Mouse (Mus musculus): Measurements from ENCODE around the gene Celf5. TPM values are rescaled to one million over a fixed set of nuclear protein-coding genes. Genes with fewer than 3 reads are reported as not detected.
A peak's percentile ranks its signal among the peaks of the same experiment; 100 is the strongest.

Gene Celf5
- polyA plus RNA-seq, 1 experiment from 2014 or later = not detected

- Histone ChIP-seq H3K27ac (replicated peaks) (peak overlapping the region; percentile 79), H3K4me3 (replicated peaks) (peak overlapping the region; percentile 86)
Measured at GRCm38 (mm10) chr10:81498316-81499249, 16.1 kb upstream of the Celf5 start.

GRCm38 (mm10) chr10:81497401-81498270, 15.1 kb upstream of the Celf5 start:
- Histone ChIP-seq H3K27ac (replicated peaks) (peak overlapping the region; percentile 79), H3K36me3 (replicated peaks) (peaks cover 12% of the 10 kb centered on the region), H3K4me3 (replicated peaks) (peak overlapping the region; percentile 86), H3K27me3 (no peaks in the 10 kb centered on the region), H3K9me3 (replicated peaks) (no peaks in the 10 kb centered on the region), H3K9ac (peak overlapping the region; percentile 59), H3K4me2 (peak overlapping the region; percentile 94), H3K4me1 (replicated peaks) (peaks cover 64% of the 10 kb centered on the region)
- ATAC-seq (ENCODE audit: insufficient read depth) = no peak
- WGBS (ENCODE audit: insufficient replicate concordance) = 22% methylated on average over 17 of the region's 17 CpGs

More at GRCm38 (mm10) chr10:81498316-81499249, 16.1 kb upstream of the Celf5 start:
- no peak for ATAC-seq (ENCODE audit: insufficient read depth)
- Histone ChIP-seq H3K4me2 (peak overlapping the region; percentile 94), H3K4me1 (replicated peaks) (peaks cover 68% of the 10 kb centered on the region), H3K36me3 (replicated peaks) (peaks cover 3% of the 10 kb centered on the region; the same call in 1 of the 2 replicates), H3K9me3 (replicated peaks) (no peaks in the 10 kb centered on the region), H3K9ac (peak overlapping the region; percentile 59), H3K27me3 (peaks cover 3% of the 10 kb centered on the region; the same call in 1 of the 2 replicates)
- 57% methylated on average over 38 of the region's 38 CpGs for WGBS (ENCODE audit: insufficient replicate concordance)

GRCm38 (mm10) chr10:81496969-81497368, 14.5 kb upstream of the Celf5 start:
- no peak for ATAC-seq (ENCODE audit: insufficient read depth)
- peak overlapping the region; percentile 59 for H3K9ac ChIP-seq
- H3K9me3 ChIP-seq (replicated peaks) = no peaks in the 10 kb centered on the region
- H3K27me3 ChIP-seq = no peaks in the 10 kb centered on the region
- H3K4me3 ChIP-seq (replicated peaks) = peak overlapping the region; percentile 86
- peaks cover 58% of the 10 kb centered on the region for H3K4me1 ChIP-seq (replicated peaks)
- H3K27ac ChIP-seq (replicated peaks) = peak overlapping the region; percentile 79
- H3K4me2 ChIP-seq = peak overlapping the region; percentile 94
- 12% methylated on average over 4 of the region's 4 CpGs for WGBS (ENCODE audit: insufficient replicate concordance)
- peaks cover 19% of the 10 kb centered on the region for H3K36me3 ChIP-seq (replicated peaks)

GRCm38 (mm10) chr10:81496264-81496901, 13.9 kb upstream of the Celf5 start, which contains the start of gene Ncln:
Gene Ncln, minus strand, starts transcription at chr10:81496392.
- under 1% methylated on average over 45 of the region's 45 CpGs for WGBS (ENCODE audit: insufficient replicate concordance)
- H3K4me3 ChIP-seq (replicated peaks) = peak within 1 kb of the TSS; percentile 86
- no peaks in the 10 kb centered on the region for H3K27me3 ChIP-seq
- ATAC-seq (ENCODE audit: insufficient read depth) = peak; percentile 95
- H3K4me1 ChIP-seq (replicated peaks) = peaks cover 58% of the 10 kb centered on the region
- no peaks in the 10 kb centered on the region for H3K9me3 ChIP-seq (replicated peaks)
- H3K27ac ChIP-seq (replicated peaks) = peak within 1 kb of the TSS; percentile 79
- H3K36me3 ChIP-seq (replicated peaks) = peaks cover 25% of the 10 kb centered on the region
- peak within 1 kb of the TSS; percentile 86 for H3K9ac ChIP-seq
- peak within 1 kb of the TSS; percentile 94 for H3K4me2 ChIP-seq

GRCm38 (mm10) chr10:81495616-81496263, 13.2 kb upstream of the Celf5 start:
- no peaks in the 10 kb centered on the region for H3K27me3 ChIP-seq
- H3K4me2 ChIP-seq = peak overlapping the region; percentile 94
- WGBS (ENCODE audit: insufficient replicate concordance) = under 1% methylated on average over 41 of the region's 41 CpGs
- H3K4me3 ChIP-seq (replicated peaks) = peak overlapping the region; percentile 86
- H3K4me1 ChIP-seq (replicated peaks) = peaks cover 58% of the 10 kb centered on the region
- ATAC-seq (ENCODE audit: insufficient read depth) = peak; percentile 14
- H3K9me3 ChIP-seq (replicated peaks) = no peaks in the 10 kb centered on the region
- peak overlapping the region; percentile 79 for H3K27ac ChIP-seq (replicated peaks)
- H3K9ac ChIP-seq = peak overlapping the region; percentile 86
- peaks cover 31% of the 10 kb centered on the region for H3K36me3 ChIP-seq (replicated peaks)

- Histone ChIP-seq H3K36me3 (replicated peaks) (peaks cover 37% of the 10 kb centered on the region), H3K9me3 (replicated peaks) (no peaks in the 10 kb centered on the region), H3K9ac (peak overlapping the region; percentile 86), H3K27ac (replicated peaks) (peak overlapping the region; percentile 79; the same call in 1 of the 2 replicates), H3K4me1 (replicated peaks) (peaks cover 56% of the 10 kb centered on the region), H3K4me3 (replicated peaks) (peak overlapping the region; percentile 86), H3K27me3 (no peaks in the 10 kb centered on the region), H3K4me2 (peak overlapping the region; percentile 94)
- ATAC-seq (ENCODE audit: insufficient read depth) = no peak
- WGBS (ENCODE audit: insufficient replicate concordance) = 38% methylated on average over 6 of the region's 6 CpGs
Measured at GRCm38 (mm10) chr10:81495151-81495550, 12.6 kb upstream of the Celf5 start.

GRCm38 (mm10) chr10:81494260-81495041, 11.9 kb upstream of the Celf5 start:
- Histone ChIP-seq H3K36me3 (replicated peaks) (peaks cover 44% of the 10 kb centered on the region), H3K4me1 (replicated peaks) (peaks cover 50% of the 10 kb centered on the region), H3K27ac (replicated peaks) (peak overlapping the region; percentile 79; the same call in 1 of the 2 replicates), H3K9me3 (replicated peaks) (no peaks in the 10 kb centered on the region), H3K27me3 (no peaks in the 10 kb centered on the region), H3K4me2 (peak overlapping the region; percentile 94), H3K9ac (peak overlapping the region; percentile 86; the same call in 1 of the 2 replicates), H3K4me3 (replicated peaks) (peak overlapping the region; percentile 86)
- 60% methylated on average over 11 of the region's 11 CpGs for WGBS (ENCODE audit: insufficient replicate concordance)
- no peak for ATAC-seq (ENCODE audit: insufficient read depth)

- Histone ChIP-seq H3K36me3 (replicated peaks) (peaks cover 51% of the 10 kb centered on the region), H3K4me2 (peak overlapping the region; percentile 94), H3K9ac (no peak overlapping the region), H3K4me1 (replicated peaks) (peaks cover 43% of the 10 kb centered on the region), H3K4me3 (replicated peaks) (0 out of 2 replicates have a peak overlapping the region, but pooled peaks have one; percentile 0), H3K27ac (replicated peaks) (no peak overlapping the region), H3K9me3 (replicated peaks) (no peaks in the 10 kb centered on the region), H3K27me3 (no peaks in the 10 kb centered on the region)
- WGBS (ENCODE audit: insufficient replicate concordance) = 71% methylated on average over 8 of the region's 8 CpGs
- ATAC-seq (ENCODE audit: insufficient read depth) = no peak
Measured at GRCm38 (mm10) chr10:81493601-81494220, 11.2 kb upstream of the Celf5 start.

GRCm38 (mm10) chr10:81492606-81493240, 10.2 kb upstream of the Celf5 start:
- no peak overlapping the region for H3K4me2 ChIP-seq
- WGBS (ENCODE audit: insufficient replicate concordance) = 82% methylated on average over 11 of the region's 11 CpGs
- no peak for ATAC-seq (ENCODE audit: insufficient read depth)
- no peak overlapping the region for H3K9ac ChIP-seq
- H3K9me3 ChIP-seq (replicated peaks) = no peaks in the 10 kb centered on the region
- H3K36me3 ChIP-seq (replicated peaks) = peaks cover 61% of the 10 kb centered on the region
- H3K27ac ChIP-seq (replicated peaks) = no peak overlapping the region
- peaks cover 33% of the 10 kb centered on the region for H3K4me1 ChIP-seq (replicated peaks)
- no peaks in the 10 kb centered on the region for H3K27me3 ChIP-seq
- no peak overlapping the region for H3K4me3 ChIP-seq (replicated peaks)
